Mouse (Mus musculus): ENCODE measurements around the gene Nudt12. TPM values are rescaled to one million over a fixed set of nuclear protein-coding genes. Genes with fewer than 3 reads are reported as not detected.

The Nudt12 gene
- polyA plus RNA-seq, 1 experiment from 2014 or later, result 3.9 TPM

- ATAC-seq (ENCODE audit: insufficient number of reproducible peaks, low FRiP score, low TSS enrichment, low read depth), result no peak
- Histone ChIP-seq H3K9me3 (replicated peaks) (no peaks in the 10 kb centered on the region), H3K4me2 (replicated peaks) (no peak overlapping the region), H3K27ac (replicated peaks) (no peak overlapping the region), H3K36me3 (no peaks in the 10 kb centered on the region), H3K9ac (no peak overlapping the region), H3K27me3 (no peaks in the 10 kb centered on the region), H3K4me3 (replicated peaks) (no peak overlapping the region), H3K4me1 (no peaks in the 10 kb centered on the region)
- WGBS, result 62% methylated on average over 5 of the region's 5 CpGs
Measured at GRCm38 (mm10) chr17:58973237-58973636, 39.9 kb downstream of the Nudt12 start.

- H3K4me3 ChIP-seq (replicated peaks), result no peak overlapping the region
- no peaks in the 10 kb centered on the region for H3K27me3 ChIP-seq
- H3K36me3 ChIP-seq, result no peaks in the 10 kb centered on the region
- H3K4me2 ChIP-seq (replicated peaks), result no peak overlapping the region
- no peaks in the 10 kb centered on the region for H3K4me1 ChIP-seq
- no peak overlapping the region for H3K27ac ChIP-seq (replicated peaks)
- 24% methylated on average over 3 of the region's 3 CpGs for WGBS
- no peak overlapping the region for H3K9ac ChIP-seq
- ATAC-seq (ENCODE audit: insufficient number of reproducible peaks, low FRiP score, low TSS enrichment, low read depth), result no peak
- no peaks in the 10 kb centered on the region for H3K9me3 ChIP-seq (replicated peaks)
Measured at GRCm38 (mm10) chr17:58959905-58960304, 53.3 kb downstream of the Nudt12 start.

DNA sequence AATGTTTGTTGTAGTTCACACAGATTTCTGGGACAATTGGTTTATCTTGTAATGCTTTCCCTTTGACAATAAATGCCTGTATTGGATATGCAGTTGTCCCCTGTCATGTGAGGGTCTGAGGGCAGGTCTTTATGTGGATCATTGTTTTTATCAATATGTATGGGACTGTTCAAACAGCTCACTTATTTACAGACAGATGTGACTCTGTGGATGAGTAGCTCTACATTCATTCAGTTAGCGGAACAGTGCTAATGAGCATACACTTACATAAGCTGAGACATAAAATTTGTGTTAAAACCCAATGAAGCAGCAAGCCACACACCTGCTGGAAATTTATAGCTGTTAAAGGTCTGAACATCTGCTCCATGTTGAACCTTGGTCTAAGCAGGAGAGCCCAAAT is 56.1 kb downstream of the Nudt12 start:
- Histone ChIP-seq H3K9ac (no peak overlapping the region), H3K36me3 (no peaks in the 10 kb centered on the region), H3K9me3 (replicated peaks) (no peaks in the 10 kb centered on the region), H3K4me2 (replicated peaks) (no peak overlapping the region), H3K4me1 (no peaks in the 10 kb centered on the region), H3K4me3 (replicated peaks) (no peak overlapping the region), H3K27me3 (no peaks in the 10 kb centered on the region), H3K27ac (replicated peaks) (no peak overlapping the region)
- WGBS, result 88% methylated on average over 1 of the region's 1 CpGs
- ATAC-seq (ENCODE audit: insufficient number of reproducible peaks, low FRiP score, low TSS enrichment, low read depth), result no peak

Other genes with a start within 250 kb of the Nudt12 start
- 0.20 TPM in 1 of 2 replicates, not detected in the other for gene Pdzph1, start 22.0 kb downstream of the Nudt12 start, polyA plus RNA-seq (2015; fragmentation: Nextera tagmentation; extraction: Ambion mirVana)